Mouse (Mus musculus): ENCODE results near the gene Nfe2. TPM values are rescaled to one million over a fixed set of nuclear protein-coding genes. Genes with fewer than 3 reads are reported as not detected.
"Not testable (repeated sequence)": the region's sequence is repeated elsewhere in the genome, so short reads cannot be mapped to it uniquely, and the experiment has no call there.

Nfe2 gene
- polyA plus RNA-seq, 1 experiment, result not detected

GRCm38 (mm10) chr15:103249511-103249910 is 8.7 kb downstream of the Nfe2 start:
- H3K27ac ChIP-seq (replicated peaks; ENCODE audit: low read depth, low read length); H3K4me3 ChIP-seq (ENCODE audit: insufficient read depth, low read depth, low read length): not testable (repeated sequence)

GRCm38 (mm10) chr15:103248401-103249313 is 9.5 kb downstream of the Nfe2 start:
- Histone ChIP-seq H3K27ac (replicated peaks; ENCODE audit: low read depth, low read length) (no peak overlapping the region), H3K4me1 (ENCODE audit: control insufficient read depth, insufficient read depth, insufficient read length, low read length) (no peaks in the 10 kb centered on the region), H3K4me3 (ENCODE audit: insufficient read depth, low read depth, low read length) (no peak overlapping the region)

More at GRCm38 (mm10) chr15:103249511-103249910, 8.7 kb downstream of the Nfe2 start:
- not testable (repeated sequence) for H3K4me1 ChIP-seq (ENCODE audit: control insufficient read depth, insufficient read depth, insufficient read length, low read length)

- Histone ChIP-seq H3K27ac (replicated peaks; ENCODE audit: low read depth, low read length) (no peak overlapping the region), H3K4me1 (ENCODE audit: control insufficient read depth, insufficient read depth, insufficient read length, low read length) (no peaks in the 10 kb centered on the region), H3K4me3 (ENCODE audit: insufficient read depth, low read depth, low read length) (no peak overlapping the region)
Observed at GRCm38 (mm10) chr15:103247782-103248400, 10.3 kb downstream of the Nfe2 start.

- no peak overlapping the region for H3K4me3 ChIP-seq (ENCODE audit: insufficient read depth, low read depth, low read length)
- H3K27ac ChIP-seq (replicated peaks; ENCODE audit: low read depth, low read length), result no peak overlapping the region
- H3K4me1 ChIP-seq (ENCODE audit: control insufficient read depth, insufficient read depth, insufficient read length, low read length), result no peaks in the 10 kb centered on the region
Observed at GRCm38 (mm10) chr15:103247078-103247781, 11.0 kb downstream of the Nfe2 start.

DNA sequence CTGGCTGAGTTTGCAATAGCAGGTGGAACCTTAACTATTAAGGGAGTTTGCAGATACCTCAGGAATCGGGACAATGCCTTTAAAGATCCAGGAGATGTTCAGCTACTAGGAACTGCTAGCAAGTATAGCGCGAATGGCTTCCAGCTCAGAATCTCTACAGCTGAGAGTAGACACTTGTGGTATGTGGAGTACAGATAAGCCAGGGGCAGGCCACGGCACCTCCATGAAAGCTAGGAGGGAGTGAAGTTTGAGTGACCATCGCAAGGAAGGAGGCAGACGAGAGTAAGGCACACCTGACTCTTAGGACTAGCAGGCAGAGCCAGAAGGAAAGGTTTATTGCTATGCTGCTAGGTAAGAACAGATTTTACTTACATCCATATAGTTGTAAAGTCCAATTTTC is 12.6 kb downstream of the Nfe2 start:
- Histone ChIP-seq H3K27ac (replicated peaks; ENCODE audit: low read depth, low read length) (no peak overlapping the region), H3K4me3 (ENCODE audit: insufficient read depth, low read depth, low read length) (no peak overlapping the region), H3K4me1 (ENCODE audit: control insufficient read depth, insufficient read depth, insufficient read length, low read length) (peaks cover 3% of the 10 kb centered on the region; the same call in 1 of the 2 replicates)

DNA sequence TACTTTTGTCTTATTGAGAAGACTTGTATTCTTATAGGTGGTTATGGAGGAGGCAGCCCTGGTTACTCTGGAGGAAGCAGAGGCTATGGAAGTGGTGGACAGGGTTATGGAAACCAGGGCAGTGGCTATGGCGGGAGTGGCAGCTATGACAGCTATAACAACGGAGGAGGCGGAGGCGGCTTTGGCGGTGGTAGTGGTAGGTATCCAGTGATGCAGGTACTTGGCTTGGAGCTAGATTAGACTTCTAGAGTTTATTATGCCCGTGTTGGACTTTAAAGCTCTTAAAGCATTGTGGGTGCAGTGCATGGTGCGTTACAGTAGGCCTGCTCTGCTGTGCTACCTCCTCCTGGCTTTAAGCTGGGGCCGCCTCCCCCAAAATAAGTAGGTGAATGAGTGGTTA is 15.3 kb downstream of the Nfe2 start:
- Histone ChIP-seq H3K4me3 (ENCODE audit: insufficient read depth, low read depth, low read length) (no peak overlapping the region), H3K4me1 (ENCODE audit: control insufficient read depth, insufficient read depth, insufficient read length, low read length) (peaks cover 3% of the 10 kb centered on the region; the same call in 1 of the 2 replicates), H3K27ac (replicated peaks; ENCODE audit: low read depth, low read length) (no peak overlapping the region)

- not testable (repeated sequence) for H3K4me1 ChIP-seq (ENCODE audit: control insufficient read depth, insufficient read depth, insufficient read length, low read length)
- peak overlapping the region; percentile 94 for H3K27ac ChIP-seq (replicated peaks; ENCODE audit: low read depth, low read length)
- H3K4me3 ChIP-seq (ENCODE audit: insufficient read depth, low read depth, low read length), result peak overlapping the region; percentile 79
Observed at GRCm38 (mm10) chr15:103241071-103242018, 16.9 kb downstream of the Nfe2 start.

- Histone ChIP-seq H3K27ac (replicated peaks; ENCODE audit: low read depth, low read length) (peak within 1 kb of the TSS; percentile 94), H3K4me1 (ENCODE audit: control insufficient read depth, insufficient read depth, insufficient read length, low read length) (peaks cover 3% of the 10 kb centered on the region; the same call in 1 of the 2 replicates)
Observed at GRCm38 (mm10) chr15:103240160-103241028, 17.8 kb downstream of the Nfe2 start, which contains the start of gene Hnrnpa1. Gene Hnrnpa1 (plus strand): TSS chr15:103240432.

GRCm38 (mm10) chr15:103239685-103240159 is 18.5 kb downstream of the Nfe2 start, which contains the start of gene Cbx5:
Gene Cbx5 (minus strand): TSS chr15:103239816.
- Histone ChIP-seq H3K27ac (replicated peaks; ENCODE audit: low read depth, low read length) (peak within 1 kb of the TSS; percentile 94), H3K4me3 (ENCODE audit: insufficient read depth, low read depth, low read length) (peak within 1 kb of the TSS; percentile 87), H3K4me1 (ENCODE audit: control insufficient read depth, insufficient read depth, insufficient read length, low read length) (peaks cover 3% of the 10 kb centered on the region; the same call in 1 of the 2 replicates)

More at GRCm38 (mm10) chr15:103240160-103241028, 17.8 kb downstream of the Nfe2 start, which contains the start of gene Hnrnpa1:
- peak within 1 kb of the TSS; percentile 87 for H3K4me3 ChIP-seq (ENCODE audit: insufficient read depth, low read depth, low read length)

DNA sequence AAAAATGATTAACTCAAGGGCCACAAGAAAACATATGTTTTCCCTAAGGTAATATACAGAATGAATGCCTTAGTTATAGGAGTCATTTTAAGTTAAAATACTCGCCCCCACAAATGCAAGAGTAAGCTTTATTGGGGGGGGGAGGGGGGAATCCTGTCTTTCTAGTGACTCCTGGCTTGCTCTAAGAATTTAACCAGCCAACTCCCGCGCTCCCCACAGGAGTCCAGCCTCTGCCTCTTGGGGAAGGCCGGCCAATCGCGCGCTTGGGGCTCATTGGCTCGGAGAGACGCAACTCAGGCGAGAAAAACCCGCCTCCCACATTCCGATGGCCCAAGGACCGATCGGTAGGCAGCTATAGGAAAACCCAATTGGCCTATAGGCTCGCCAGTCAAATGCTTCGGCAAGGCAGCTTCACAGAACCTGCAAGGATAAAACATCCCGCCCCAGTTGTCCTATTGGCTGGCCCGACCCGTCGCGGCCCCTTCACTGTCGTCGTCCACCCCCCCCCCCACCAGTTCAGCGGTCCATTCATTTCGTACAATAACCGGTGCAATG is 19.0 kb downstream of the Nfe2 start:
- H3K4me3 ChIP-seq (ENCODE audit: insufficient read depth, low read depth, low read length), result peak overlapping the region; percentile 87
- peak overlapping the region; percentile 66 for H3K27ac ChIP-seq (replicated peaks; ENCODE audit: low read depth, low read length)
- peaks cover 3% of the 10 kb centered on the region; the same call in 1 of the 2 replicates for H3K4me1 ChIP-seq (ENCODE audit: control insufficient read depth, insufficient read depth, insufficient read length, low read length)

- H3K4me1 ChIP-seq (ENCODE audit: control insufficient read depth, insufficient read depth, insufficient read length, low read length), result peaks cover 3% of the 10 kb centered on the region; the same call in 1 of the 2 replicates
- H3K4me3 ChIP-seq (ENCODE audit: insufficient read depth, low read depth, low read length), result no peak overlapping the region
- H3K27ac ChIP-seq (replicated peaks; ENCODE audit: low read depth, low read length), result no peak overlapping the region
Observed at GRCm38 (mm10) chr15:103237295-103237694, 20.9 kb downstream of the Nfe2 start.

DNA sequence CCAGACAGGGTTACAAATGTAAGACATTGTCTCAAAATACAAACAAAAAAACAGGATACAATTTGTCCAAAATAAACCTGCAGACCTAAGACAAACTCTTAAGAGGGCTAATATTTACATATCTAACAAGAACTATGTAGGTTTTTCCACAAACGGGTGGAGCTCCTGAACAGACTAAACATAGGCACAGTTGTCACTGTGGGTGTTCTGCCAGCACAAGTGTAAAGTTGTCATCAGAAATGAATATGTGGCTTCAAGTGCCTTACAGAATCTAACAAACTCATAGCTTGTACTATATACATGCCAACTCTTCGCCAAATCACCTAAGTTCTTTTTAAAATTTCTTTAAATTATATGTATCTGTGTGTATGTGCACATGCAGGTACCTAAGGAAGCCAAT is 25.1 kb downstream of the Nfe2 start:
- Histone ChIP-seq H3K4me1 (ENCODE audit: control insufficient read depth, insufficient read depth, insufficient read length, low read length) (no peaks in the 10 kb centered on the region), H3K27ac (replicated peaks; ENCODE audit: low read depth, low read length) (no peak overlapping the region), H3K4me3 (ENCODE audit: insufficient read depth, low read depth, low read length) (no peak overlapping the region)

- Histone ChIP-seq H3K27ac (replicated peaks; ENCODE audit: low read depth, low read length) (no peak overlapping the region), H3K4me3 (ENCODE audit: insufficient read depth, low read depth, low read length) (no peak overlapping the region)
Observed at GRCm38 (mm10) chr15:103228904-103229303, 29.3 kb downstream of the Nfe2 start.

More at GRCm38 (mm10) chr15:103228904-103229303, 29.3 kb downstream of the Nfe2 start:
- no peaks in the 10 kb centered on the region for H3K4me1 ChIP-seq (ENCODE audit: control insufficient read depth, insufficient read depth, insufficient read length, low read length)

All from brown adipose tissue, adult 24 weeks (tissue).